Comparison of ENCODE assay signal across 9 mouse cellular contexts in genomic region chr19:45150490-45151181, GRCm38 (mm10). TPM values are rescaled to one million over a fixed set of nuclear protein-coding genes. Genes with fewer than 3 reads are reported as not detected.
DNase-seq lines count a peak whose midpoint lies in the region; ATAC-seq and TF ChIP-seq lines count a peak whose summit lies in the region.
"Had no signal": no experiment of that assay in that cellular context is flagged by ENCODE, and none has a peak within 500 bp of the region (broad histone marks: within the 10 kb centered on the region; RNA-seq: fewer than 3 reads in every experiment).

TSS of gene Tlx1 (plus strand) at chr19:45150680.

- peak within 1 kb of the TSS; percentile 22 for H3K4me3 ChIP-seq in lung, embryonic 14.5 days (ENCODE audit: low read depth, low read length)
- no peak within 1 kb of the TSS for H3K4me3 ChIP-seq in lung, adult 2 months (replicated peaks; ENCODE audit: extremely low read depth, low read depth, low read length)
- peak within 1 kb of the TSS; percentile 39 for H3K4me3 ChIP-seq in embryonic facial prominence, embryonic 15.5 days (replicated peaks)
- peak within 1 kb of the TSS; percentile 11; the same call in 1 of the 2 replicates for H3K4me3 ChIP-seq in intestine, postnatal 0 days (ENCODE audit: low read depth, low read length)
- peak within 1 kb of the TSS; percentile 27 for H3K4me3 ChIP-seq in neural tube, embryonic 15.5 days (replicated peaks)

- WGBS in lung, embryonic 14.5 days = under 1% methylated on average over 58 of the region's 61 CpGs
- 2% methylated on average over 61 of the region's 61 CpGs for WGBS in lung, adult 2 months
- under 1% methylated on average over 55 of the region's 61 CpGs for WGBS in embryonic facial prominence, embryonic 15.5 days
- WGBS in intestine, postnatal 0 days = 1% methylated on average over 54 of the region's 61 CpGs
- under 1% methylated on average over 59 of the region's 61 CpGs for WGBS in neural tube, embryonic 15.5 days

- peaks cover 3% of the 10 kb centered on the region; the same call in 1 of the 2 replicates for H3K9me3 ChIP-seq in lung, embryonic 14.5 days (ENCODE audit: low read depth, low read length)
- no peaks in the 10 kb centered on the region for H3K9me3 ChIP-seq in embryonic facial prominence, embryonic 15.5 days (replicated peaks)
- H3K9me3 ChIP-seq in intestine, postnatal 0 days (ENCODE audit: control insufficient read depth) = no peaks in the 10 kb centered on the region
- 0 out of 2 replicates have a peak, but pooled peaks cover 3% of the 10 kb centered on the region for H3K9me3 ChIP-seq in neural tube, embryonic 15.5 days (replicated peaks)

- ATAC-seq in lung, embryonic 14.5 days (ENCODE audit: insufficient read depth) = no peak
- peak; percentile 7; the same call in 1 of the 2 replicates for ATAC-seq in embryonic facial prominence, embryonic 15.5 days (ENCODE audit: insufficient number of reproducible peaks, low FRiP score, low TSS enrichment, low read depth)
- no peak for ATAC-seq in intestine, postnatal 0 days
- ATAC-seq in neural tube, embryonic 15.5 days (ENCODE audit: low FRiP score) = no peak; the same call in 1 of the 2 replicates

- H3K9ac ChIP-seq in lung, embryonic 14.5 days = no peak within 1 kb of the TSS
- peak within 1 kb of the TSS; percentile 12; the same call in 1 of the 2 replicates for H3K9ac ChIP-seq in embryonic facial prominence, embryonic 15.5 days
- H3K9ac ChIP-seq in intestine, postnatal 0 days (ENCODE audit: low read depth, low read length) = no peak within 1 kb of the TSS
- no peak within 1 kb of the TSS for H3K9ac ChIP-seq in neural tube, embryonic 15.5 days (replicated peaks)

- H3K27me3 ChIP-seq in lung, embryonic 14.5 days (ENCODE audit: insufficient read depth, low read length) = peaks cover 98% of the 10 kb centered on the region
- peaks cover 99% of the 10 kb centered on the region for H3K27me3 ChIP-seq in embryonic facial prominence, embryonic 15.5 days
- H3K27me3 ChIP-seq in intestine, postnatal 0 days (replicated peaks; ENCODE audit: control insufficient read depth, insufficient read depth, low read length) = peaks cover 94% of the 10 kb centered on the region
- peaks cover 96% of the 10 kb centered on the region for H3K27me3 ChIP-seq in neural tube, embryonic 15.5 days (replicated peaks)

- intact Hi-C loops in left cerebral cortex, postnatal 14 days (cut with DNase I) = loop anchor here (5.0 kb wide), 3 partner anchors 82 to 1548 kb away; no protein-coding TSS in a partner anchor

- H3K4me2 ChIP-seq in lung, embryonic 14.5 days = peak within 1 kb of the TSS; percentile 52
- peak within 1 kb of the TSS; percentile 59 for H3K4me2 ChIP-seq in embryonic facial prominence, embryonic 15.5 days (replicated peaks)
- H3K4me2 ChIP-seq in intestine, postnatal 0 days (replicated peaks; ENCODE audit: low read depth) = peak within 1 kb of the TSS; percentile 30; the same call in 1 of the 2 replicates
- H3K4me2 ChIP-seq in neural tube, embryonic 15.5 days = peak within 1 kb of the TSS; percentile 53

- no peaks in the 10 kb centered on the region for H3K4me1 ChIP-seq in lung, embryonic 14.5 days (ENCODE audit: insufficient read depth)
- no peaks in the 10 kb centered on the region for H3K4me1 ChIP-seq in lung, adult 2 months (ENCODE audit: control insufficient read depth, insufficient read depth, low read length)
- H3K4me1 ChIP-seq in embryonic facial prominence, embryonic 15.5 days = peaks cover 31% of the 10 kb centered on the region
- H3K4me1 ChIP-seq in intestine, postnatal 0 days (replicated peaks; ENCODE audit: control insufficient read depth, insufficient read depth, low read length) = no peaks in the 10 kb centered on the region
- H3K4me1 ChIP-seq in neural tube, embryonic 15.5 days = peaks cover 13% of the 10 kb centered on the region

- DNase-seq in lung, embryonic 14.5 days = peak; percentile 29
- no peak for DNase-seq in lung, adult 2 months
- DNase-seq in thymus, postnatal 36 days = no peak
- no peak for DNase-seq in left cerebral cortex, postnatal 14 days (ENCODE audit: low spot score in 2 of 2)
- no peak for DNase-seq in urinary bladder, postnatal 10 days (ENCODE audit: low spot score)

- H3K27ac ChIP-seq in lung, embryonic 14.5 days (ENCODE audit: low read depth) = no peak within 1 kb of the TSS
- 0 out of 2 replicates have a peak within 1 kb of the TSS, but pooled peaks have one; percentile 7 for H3K27ac ChIP-seq in embryonic facial prominence, embryonic 15.5 days (replicated peaks)
- no peak within 1 kb of the TSS for H3K27ac ChIP-seq in intestine, postnatal 0 days (ENCODE audit: low read depth, low read length)
- no peak within 1 kb of the TSS for H3K27ac ChIP-seq in neural tube, embryonic 15.5 days (replicated peaks)

- TF ChIP-seq CTCF in lung, embryonic 14.5 days (IDR thresholded peaks at IDR 0.05; ENCODE audit: low read depth) = no peak
- no peak for TF ChIP-seq CTCF in lung, adult 2 months (IDR thresholded peaks at IDR 0.05; ENCODE audit: insufficient read depth, low read length)
- no peak for TF ChIP-seq CTCF in intestine, postnatal 0 days (IDR thresholded peaks at IDR 0.05; ENCODE audit: low read depth)

- no peaks in the 10 kb centered on the region for H3K36me3 ChIP-seq in lung, embryonic 14.5 days (ENCODE audit: insufficient read depth)
- H3K36me3 ChIP-seq in embryonic facial prominence, embryonic 15.5 days = no peaks in the 10 kb centered on the region
- H3K36me3 ChIP-seq in intestine, postnatal 0 days (ENCODE audit: control insufficient read depth, insufficient read depth) = no peaks in the 10 kb centered on the region
- no peaks in the 10 kb centered on the region for H3K36me3 ChIP-seq in neural tube, embryonic 15.5 days

- no peak for TF ChIP-seq POLR2A in lung, adult 2 months (IDR thresholded peaks at IDR 0.05; ENCODE audit: borderline replicate concordance, extremely low read depth, low read depth, low read length)

RNA-seq across cellular contexts. Expression of gene Tlx1, which starts in this region (rescaled TPM):
- not detected in 2 replicates for polyA plus RNA-seq in lung, embryonic 14.5 days (2014; fragmentation: Nextera tagmentation; extraction: Ambion mirVana)
- not detected in 2 replicates for polyA plus RNA-seq in lung, adult 2 months (2012; rRNA removed)
- 1.2 and 1.4 TPM in 2 replicates for polyA plus RNA-seq in embryonic facial prominence, embryonic 15.5 days (2015; fragmentation: Nextera tagmentation; extraction: Ambion mirVana)
- not detected in 2 replicates for polyA plus RNA-seq in intestine, postnatal 0 days (2015; fragmentation: Nextera tagmentation; extraction: Ambion mirVana)
- 0.14 and 0.26 TPM in 2 replicates for polyA plus RNA-seq in neural tube, embryonic 15.5 days (2015; fragmentation: Nextera tagmentation; extraction: Ambion mirVana)
- not detected for total RNA-seq in left cerebral cortex, postnatal 14 days (2021)
- polyA plus RNA-seq: large intestine, adult 2 months had no signal

Comparison
In these comparisons a context has a peak if more than half of its experiments do, and no peak if none do; other contexts are left out.
1. Peak in DNase-seq, H3K4me3 ChIP-seq and H3K4me2 ChIP-seq in lung, embryonic 14.5 days; RNA of the gene not detected or under 1 TPM.